ENCODE assay signal across 20 mouse cellular contexts in the genomic region with DNA sequence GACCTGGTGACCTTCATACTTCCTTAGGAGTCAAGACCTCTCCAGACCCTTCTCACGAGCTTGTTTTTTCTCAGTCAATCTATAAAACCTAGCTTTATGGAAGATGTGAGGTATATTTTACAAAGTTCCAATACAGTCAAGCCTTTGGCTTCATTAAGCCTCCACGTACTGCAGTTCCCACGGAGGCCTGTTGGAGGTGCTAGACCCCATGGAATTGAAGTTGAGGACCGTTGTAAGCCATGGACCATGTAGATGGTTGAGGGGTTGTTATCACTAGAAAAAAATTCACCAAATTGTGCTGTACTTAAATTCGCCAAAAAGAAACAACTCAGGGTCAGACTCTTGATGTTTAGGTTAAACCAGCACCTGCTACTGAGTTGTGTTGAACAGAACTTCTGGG. TPM values are rescaled to one million over a fixed set of nuclear protein-coding genes. Genes with fewer than 3 reads are reported as not detected.
DNase-seq lines count a peak whose midpoint lies in the region; ATAC-seq and TF ChIP-seq lines count a peak whose summit lies in the region.
"Had no signal": no experiment of that assay in that cellular context is flagged by ENCODE, and none has a peak within 500 bp of the region (broad histone marks: within the 10 kb centered on the region; RNA-seq: fewer than 3 reads in every experiment).

No protein-coding gene starts in this region.

- no peak overlapping the region for H3K4me3 ChIP-seq in forebrain, postnatal 0 days (ENCODE audit: low read depth, low read length)
- H3K4me3 ChIP-seq in forebrain, embryonic 12.5 days (replicated peaks) = no peak overlapping the region
- no peak overlapping the region for H3K4me3 ChIP-seq in layer of hippocampus, adult 2 months
- no peak overlapping the region for H3K4me3 ChIP-seq in midbrain, postnatal 0 days (ENCODE audit: low read depth, low read length)
- no peak overlapping the region for H3K4me3 ChIP-seq in midbrain, embryonic 14.5 days (replicated peaks; ENCODE audit: low read depth, low read length)
- H3K4me3 ChIP-seq: embryonic facial prominence, embryonic 15.5 days; forebrain, embryonic 10.5 days; heart, embryonic 12.5 days; limb, embryonic 12.5 days; lung, embryonic 15.5 days; midbrain, embryonic 15.5 days had no signal

- no peak for ATAC-seq in forebrain, postnatal 0 days
- no peak for ATAC-seq in forebrain, embryonic 12.5 days (ENCODE audit: low FRiP score)
- no peak for ATAC-seq in midbrain, postnatal 0 days (ENCODE audit: low FRiP score)
- ATAC-seq in midbrain, embryonic 14.5 days (ENCODE audit: low FRiP score, low TSS enrichment) = no peak
- ATAC-seq in activated CD4-positive, CD25-positive, alpha-beta regulatory T cell, adult 4 months = no peak
- ATAC-seq: CD4-positive, CD25-positive, alpha-beta regulatory T cell, adult 4 months; midbrain, embryonic 15.5 days had no signal

- peak; percentile 44; the same call in 1 of the 2 replicates for TF ChIP-seq CTCF in forebrain, postnatal 0 days (IDR thresholded peaks at IDR 0.05; ENCODE audit: low read depth)
- peak; percentile 61 for TF ChIP-seq CTCF in layer of hippocampus, adult 2 months (conservative IDR thresholded peaks at IDR 0.05)
- peak; percentile 47 for TF ChIP-seq CTCF in midbrain, postnatal 0 days (IDR thresholded peaks at IDR 0.05)

- no peaks in the 10 kb centered on the region for H3K27me3 ChIP-seq in forebrain, postnatal 0 days (ENCODE audit: insufficient read depth, low read length)
- peaks cover 11% of the 10 kb centered on the region for H3K27me3 ChIP-seq in forebrain, embryonic 12.5 days
- H3K27me3 ChIP-seq in midbrain, postnatal 0 days (ENCODE audit: insufficient read depth, low read length) = peaks cover 8% of the 10 kb centered on the region
- no peaks in the 10 kb centered on the region for H3K27me3 ChIP-seq in midbrain, embryonic 14.5 days (ENCODE audit: control insufficient read depth, insufficient read depth, low read length)

- no peak for DNase-seq in forebrain, postnatal 0 days
- no peak for DNase-seq in layer of hippocampus, adult 2 months (ENCODE audit: low spot score in 2 of 2)
- DNase-seq in layer of hippocampus, adult 11-12 months (ENCODE audit: low spot score) = no peak
- DNase-seq in midbrain, postnatal 0 days (ENCODE audit: low spot score) = no peak
- DNase-seq in midbrain, embryonic 14.5 days = no peak
- no peak for DNase-seq in kidney, adult 9 months
- DNase-seq: cerebellum, adult 9-11 months; embryo, embryonic 11 days had no signal

- no peaks in the 10 kb centered on the region for H3K36me3 ChIP-seq in forebrain, postnatal 0 days (ENCODE audit: insufficient read depth)
- no peaks in the 10 kb centered on the region for H3K36me3 ChIP-seq in forebrain, embryonic 12.5 days (replicated peaks)
- no peaks in the 10 kb centered on the region for H3K36me3 ChIP-seq in midbrain, postnatal 0 days (ENCODE audit: insufficient read depth, low read length)
- H3K36me3 ChIP-seq in midbrain, embryonic 14.5 days (ENCODE audit: control insufficient read depth, insufficient read depth, low read length) = no peaks in the 10 kb centered on the region
- H3K36me3 ChIP-seq: embryonic facial prominence, embryonic 15.5 days; forebrain, embryonic 10.5 days; heart, embryonic 12.5 days; limb, embryonic 12.5 days; lung, embryonic 15.5 days; midbrain, embryonic 15.5 days had no signal

- peaks cover 3% of the 10 kb centered on the region; the same call in 1 of the 2 replicates for H3K4me1 ChIP-seq in forebrain, postnatal 0 days (ENCODE audit: insufficient read depth)
- peaks cover 4% of the 10 kb centered on the region; the same call in 1 of the 2 replicates for H3K4me1 ChIP-seq in forebrain, embryonic 12.5 days
- no peaks in the 10 kb centered on the region for H3K4me1 ChIP-seq in midbrain, postnatal 0 days (ENCODE audit: insufficient read depth, low read length)
- no peaks in the 10 kb centered on the region for H3K4me1 ChIP-seq in midbrain, embryonic 14.5 days (ENCODE audit: control insufficient read depth, insufficient read depth, low read length)
- H3K4me1 ChIP-seq: limb, embryonic 12.5 days; lung, embryonic 15.5 days had no signal

- WGBS in forebrain, postnatal 0 days = 73% methylated on average over 5 of the region's 5 CpGs
- 75% methylated on average over 5 of the region's 5 CpGs for WGBS in forebrain, embryonic 12.5 days
- 70% methylated on average over 5 of the region's 5 CpGs for WGBS in midbrain, postnatal 0 days
- 76% methylated on average over 5 of the region's 5 CpGs for WGBS in midbrain, embryonic 14.5 days

- no peak overlapping the region for H3K27ac ChIP-seq in forebrain, postnatal 0 days (ENCODE audit: low read depth, low read length)
- H3K27ac ChIP-seq in forebrain, embryonic 12.5 days = no peak overlapping the region
- no peak overlapping the region for H3K27ac ChIP-seq in layer of hippocampus, adult 2 months
- H3K27ac ChIP-seq in midbrain, postnatal 0 days (ENCODE audit: low read depth, low read length) = no peak overlapping the region
- no peak overlapping the region for H3K27ac ChIP-seq in midbrain, embryonic 14.5 days (replicated peaks; ENCODE audit: low read depth, low read length)
- H3K27ac ChIP-seq: embryonic facial prominence, embryonic 15.5 days; forebrain, embryonic 10.5 days; limb, embryonic 12.5 days; lung, embryonic 15.5 days; midbrain, embryonic 15.5 days had no signal

- H3K4me2 ChIP-seq in forebrain, postnatal 0 days (ENCODE audit: low read depth) = no peak overlapping the region
- H3K4me2 ChIP-seq in forebrain, embryonic 12.5 days = no peak overlapping the region
- no peak overlapping the region for H3K4me2 ChIP-seq in midbrain, postnatal 0 days (ENCODE audit: low read depth, low read length, poor library complexity, severe bottlenecking)
- no peak overlapping the region for H3K4me2 ChIP-seq in midbrain, embryonic 14.5 days (ENCODE audit: low read length)
- H3K4me2 ChIP-seq: embryonic facial prominence, embryonic 15.5 days; heart, embryonic 12.5 days; limb, embryonic 12.5 days; lung, embryonic 15.5 days; midbrain, embryonic 15.5 days had no signal

- no peak overlapping the region for H3K9ac ChIP-seq in forebrain, postnatal 0 days
- no peak overlapping the region for H3K9ac ChIP-seq in forebrain, embryonic 12.5 days
- no peak overlapping the region for H3K9ac ChIP-seq in midbrain, postnatal 0 days (replicated peaks; ENCODE audit: low read length, poor library complexity, severe bottlenecking)
- H3K9ac ChIP-seq in midbrain, embryonic 14.5 days (replicated peaks; ENCODE audit: low read length) = no peak overlapping the region
- H3K9ac ChIP-seq: embryonic facial prominence, embryonic 15.5 days; heart, embryonic 12.5 days; limb, embryonic 12.5 days; lung, embryonic 15.5 days; midbrain, embryonic 15.5 days had no signal

- H3K9me3 ChIP-seq in forebrain, postnatal 0 days (ENCODE audit: low read length) = no peaks in the 10 kb centered on the region
- H3K9me3 ChIP-seq in forebrain, embryonic 12.5 days = no peaks in the 10 kb centered on the region
- no peaks in the 10 kb centered on the region for H3K9me3 ChIP-seq in midbrain, postnatal 0 days (ENCODE audit: low read length)
- H3K9me3 ChIP-seq in midbrain, embryonic 14.5 days (ENCODE audit: control insufficient read depth, low read length) = no peaks in the 10 kb centered on the region
- H3K9me3 ChIP-seq: embryonic facial prominence, embryonic 15.5 days; forebrain, embryonic 10.5 days; heart, embryonic 12.5 days; limb, embryonic 12.5 days; lung, embryonic 15.5 days; midbrain, embryonic 15.5 days had no signal

RNA-seq across cellular contexts. Expression of gene Efcab6, which starts 9.1 kb away (rescaled TPM):
- total RNA-seq in forebrain, postnatal 0 days (2014; rRNA removed) = 6.0 and 9.2 TPM in 2 replicates
- polyA plus RNA-seq in forebrain, postnatal 0 days (2015; fragmentation: Nextera tagmentation; extraction: Ambion mirVana) = 3.2 and 4.4 TPM in 2 replicates
- polyA plus RNA-seq in forebrain, embryonic 12.5 days (2016; fragmentation: Nextera tagmentation; extraction: Ambion mirVana) = 0.58 and 1.3 TPM in 2 replicates
- total RNA-seq in layer of hippocampus, adult 2 months (2021) = 1 to 10 TPM; 4.9 to 6.4 TPM
- 1.3 and 3.9 TPM in 2 replicates for total RNA-seq in midbrain, postnatal 0 days (2014; rRNA removed)
- 0.55 and 1.5 TPM in 2 replicates for polyA plus RNA-seq in midbrain, postnatal 0 days (2015; fragmentation: Nextera tagmentation; extraction: Ambion mirVana)
- polyA plus RNA-seq in midbrain, embryonic 14.5 days (2014; fragmentation: Nextera tagmentation; extraction: Ambion mirVana) = 0.15 and 0.22 TPM in 2 replicates
- not detected for polyA plus RNA-seq in activated CD4-positive, CD25-positive, alpha-beta regulatory T cell, adult 4 months (2017; shearing (Covaris generic))
- total RNA-seq: hematopoietic stem cell, adult 5-6 weeks; megakaryocyte progenitor cell, adult 5-6 weeks had no signal
- polyA plus RNA-seq: CD4-positive, CD25-positive, alpha-beta regulatory T cell, adult 4 months; heart, embryonic 12.5 days had no signal

RNA-seq across cellular contexts. Expression of gene Sult4a1, which starts 49.5 kb away (rescaled TPM):
- 157 and 179 TPM in 2 replicates for total RNA-seq in forebrain, postnatal 0 days (2014; rRNA removed)
- 132 and 140 TPM in 2 replicates for polyA plus RNA-seq in forebrain, postnatal 0 days (2015; fragmentation: Nextera tagmentation; extraction: Ambion mirVana)
- 21.7 and 23.3 TPM in 2 replicates for polyA plus RNA-seq in forebrain, embryonic 12.5 days (2016; fragmentation: Nextera tagmentation; extraction: Ambion mirVana)
- 100 to 1,000 TPM; 315 to 350 TPM for total RNA-seq in layer of hippocampus, adult 2 months (2021)
- 197 and 208 TPM in 2 replicates for total RNA-seq in midbrain, postnatal 0 days (2014; rRNA removed)
- 139 and 150 TPM in 2 replicates for polyA plus RNA-seq in midbrain, postnatal 0 days (2015; fragmentation: Nextera tagmentation; extraction: Ambion mirVana)
- polyA plus RNA-seq in midbrain, embryonic 14.5 days (2014; fragmentation: Nextera tagmentation; extraction: Ambion mirVana) = 42.5 and 55.0 TPM in 2 replicates
- polyA plus RNA-seq in activated CD4-positive, CD25-positive, alpha-beta regulatory T cell, adult 4 months (2017; shearing (Covaris generic)) = not detected
- total RNA-seq: gastrocnemius, postnatal 4 days; hematopoietic stem cell, adult 5-6 weeks; megakaryocyte progenitor cell, adult 5-6 weeks had no signal
- polyA plus RNA-seq: CD4-positive, CD25-positive, alpha-beta regulatory T cell, adult 4 months had no signal

Comparison
In these comparisons a context has a peak if more than half of its experiments do, and no peak if none do; other contexts are left out.
1. RNA of gene Sult4a1, which starts 49.5 kb away (polyA plus RNA-seq): 132 to 140 TPM in forebrain, postnatal 0 days, 139 to 150 TPM in midbrain, postnatal 0 days, 42.5 to 55.0 TPM in midbrain, embryonic 14.5 days and 21.7 to 23.3 TPM in forebrain, embryonic 12.5 days; not detected in activated CD4-positive, CD25-positive, alpha-beta regulatory T cell, adult 4 months; every median in the first group is over 10 times any median in the second.
2. Peak in every context shown above with its lines, with median percentiles within 50 percentile points of each other: CTCF ChIP-seq.